Mouse (Mus musculus) MEL (cell line): Measurements from ENCODE around the gene Stk16. TPM values are rescaled to one million over a fixed set of nuclear protein-coding genes. Genes with fewer than 3 reads are reported as not detected.
A peak's percentile ranks its signal among the peaks of the same experiment; 100 is the strongest.

Experiments
- DNase-seq: peaks from one replicate; pipeline ENCODE4 v3.0.0; 2011; ENCODE audit warnings: low read depth, low spot score
- H3K27ac ChIP-seq: 2 replicates; pipeline ENCODE4 v1.5.1; 2012; ENCODE audit warnings: low read depth, mild to moderate bottlenecking, control low read depth, low read length, moderate library complexity; ENCODE audit not compliant: control insufficient read depth
- H3K27me3 ChIP-seq, 2 experiments: fragments of 150-350 bp in 1 of 2; sonication (generic) in 1 of 2; 2 replicates each; pipeline ENCODE4 v1.6.1; 2012; ENCODE audit warnings: low read length in 2 of 2, mild to moderate bottlenecking in 2 of 2, improper control_type of control experiment in 1 of 2, moderate library complexity in 1 of 2; ENCODE audit not compliant: insufficient read depth in 2 of 2, control insufficient read depth in 1 of 2
- H3K36me3 ChIP-seq, 2 experiments: 2 replicates each; pipeline ENCODE4 v1.6.1; 2012 to 2014; ENCODE audit warnings: low read length in 2 of 2, improper control_type of control experiment in 1 of 2, inconsistent platforms in 1 of 2, mild to moderate bottlenecking in 1 of 2; ENCODE audit not compliant: insufficient read depth in 2 of 2, control insufficient read depth in 1 of 2
- H3K4me1 ChIP-seq, 2 experiments: fragments of 150-350 bp in 1 of 2; sonication (generic) in 1 of 2; 2 replicates each; pipeline ENCODE4 v1.6.1; 2012; ENCODE audit warnings: low read length in 2 of 2, improper control_type of control experiment in 1 of 2, mild to moderate bottlenecking in 1 of 2; ENCODE audit not compliant: insufficient read depth in 2 of 2, control insufficient read depth in 1 of 2
- H3K4me3 ChIP-seq, 2 experiments: fragments of 150-350 bp in 1 of 2; sonication (generic) in 1 of 2; 2 replicates each; pipeline ENCODE4 v1.5.1; 2012; ENCODE audit warnings: low read depth in 2 of 2, low read length in 2 of 2, mild to moderate bottlenecking in 2 of 2, moderate library complexity in 2 of 2, control low read depth in 1 of 2, improper control_type of control experiment in 1 of 2; ENCODE audit not compliant: control insufficient read depth in 1 of 2, insufficient read depth in 1 of 2
- H3K79me2 ChIP-seq: 2 replicates; pipeline ENCODE4 v1.6.1; 2012; ENCODE audit warnings: mild to moderate bottlenecking, low read length, moderate library complexity; ENCODE audit not compliant: control insufficient read depth, poor library complexity, insufficient read depth
- H3K9ac ChIP-seq: 2 replicates; pipeline ENCODE4 v1.6.1; 2012; ENCODE audit warnings: low read depth, mild to moderate bottlenecking, control low read depth, low read length, moderate library complexity; ENCODE audit not compliant: control insufficient read depth, poor library complexity, severe bottlenecking
- H3K9me3 ChIP-seq: fragments of 150-350 bp; sonication (generic); replicated peaks from 2 replicates; pipeline ENCODE4 v1.6.1; 2012; ENCODE audit warnings: mild to moderate bottlenecking, low read length, improper control_type of control experiment, moderate library complexity; ENCODE audit not compliant: insufficient read depth
- BHLHE40 ChIP-seq: IDR thresholded peaks from 2 replicates; pipeline ENCODE4 v1.6.1; 2012; ENCODE audit warnings: low read depth, mild to moderate bottlenecking, inconsistent platforms, low read length, improper control_type of control experiment, borderline replicate concordance
- CHD1 ChIP-seq: IDR thresholded peaks from 2 replicates; pipeline ENCODE4 v1.6.1; 2012; ENCODE audit warnings: low read depth, mild to moderate bottlenecking, inconsistent platforms, low read length, improper control_type of control experiment
- CHD2 ChIP-seq: IDR thresholded peaks from 2 replicates; pipeline ENCODE4 v1.6.1; 2011; ENCODE audit warnings: low read length, improper control_type of control experiment
- CTCF ChIP-seq, 3 experiments: IDR thresholded peaks in 2 of 3; conservative IDR thresholded peaks in 1 of 3; 2 replicates each; pipeline ENCODE4 v1.5.1; 2011 to 2012; ENCODE audit warnings: low read length in 3 of 3, low read depth in 2 of 3, mild to moderate bottlenecking in 2 of 3, improper control_type of control experiment in 1 of 3, inconsistent platforms in 1 of 3, mixed read lengths in 1 of 3, moderate library complexity in 1 of 3; ENCODE audit not compliant: control insufficient read depth in 1 of 3, insufficient read depth in 1 of 3, poor library complexity in 1 of 3, severe bottlenecking in 1 of 3
- ELF1 ChIP-seq: IDR thresholded peaks from 2 replicates; pipeline ENCODE4 v1.6.1; 2014; ENCODE audit warnings: low read depth, mild to moderate bottlenecking, inconsistent platforms, low read length, improper control_type of control experiment, moderate library complexity
- EP300 ChIP-seq, 2 experiments: IDR thresholded peaks; 2 replicates each; pipeline ENCODE4 v1.6.1; 2011; ENCODE audit warnings: improper control_type of control experiment in 2 of 2, low read length in 2 of 2, low read depth in 1 of 2, mild to moderate bottlenecking in 1 of 2
- ETS1 ChIP-seq: IDR thresholded peaks from 2 replicates; pipeline ENCODE4 v1.6.1; 2012; ENCODE audit warnings: low read depth, mild to moderate bottlenecking, inconsistent platforms, low read length, improper control_type of control experiment, moderate library complexity
- GABPA ChIP-seq: IDR thresholded peaks from 2 replicates; pipeline ENCODE4 v1.6.1; 2012; ENCODE audit warnings: low read depth, mild to moderate bottlenecking, inconsistent platforms, low read length, improper control_type of control experiment, moderate library complexity
- GATA1 ChIP-seq: IDR thresholded peaks from 2 replicates; pipeline ENCODE4 v1.6.1; 2011; ENCODE audit warnings: low read depth, low read length, improper control_type of control experiment
- HCFC1 ChIP-seq: IDR thresholded peaks from 2 replicates; pipeline ENCODE4 v1.6.1; 2012; ENCODE audit warnings: low read depth, mild to moderate bottlenecking, inconsistent platforms, low read length, improper control_type of control experiment, moderate library complexity
- JUND ChIP-seq: IDR thresholded peaks from 2 replicates; pipeline ENCODE4 v1.6.1; 2011; ENCODE audit warnings: low read depth, mild to moderate bottlenecking, improper control_type of control experiment, low read length
- KAT2A ChIP-seq: conservative IDR thresholded peaks from 2 replicates; pipeline ENCODE4 v1.6.1; 2012; ENCODE audit warnings: low read depth, low read length, improper control_type of control experiment, inconsistent platforms
- MAFK ChIP-seq: IDR thresholded peaks from 2 replicates; pipeline ENCODE4 v1.6.1; 2011; ENCODE audit warnings: low read depth, mild to moderate bottlenecking, low read length, improper control_type of control experiment, borderline replicate concordance
- MAX ChIP-seq: IDR thresholded peaks from 2 replicates; pipeline ENCODE4 v1.6.1; 2011; ENCODE audit warnings: low read length, improper control_type of control experiment
- MAZ ChIP-seq: IDR thresholded peaks from 2 replicates; pipeline ENCODE4 v1.6.1; 2012; ENCODE audit warnings: low read depth, mild to moderate bottlenecking, inconsistent platforms, low read length, improper control_type of control experiment
- MEF2A ChIP-seq: IDR thresholded peaks from 2 replicates; pipeline ENCODE4 v1.6.1; 2014; ENCODE audit warnings: low read depth, mild to moderate bottlenecking, inconsistent platforms, low read length, improper control_type of control experiment; ENCODE audit not compliant: poor library complexity, insufficient replicate concordance, severe bottlenecking; ENCODE audit errors: extremely low read depth
- MXI1 ChIP-seq: IDR thresholded peaks from 2 replicates; pipeline ENCODE4 v1.6.1; 2011; ENCODE audit warnings: mild to moderate bottlenecking, low read depth, low read length, improper control_type of control experiment
- MYC ChIP-seq: IDR thresholded peaks from 2 replicates; pipeline ENCODE4 v1.6.1; 2011; ENCODE audit warnings: low read depth, mild to moderate bottlenecking, low read length, improper control_type of control experiment, moderate library complexity
- NELFE ChIP-seq: IDR thresholded peaks from 2 replicates; pipeline ENCODE4 v1.6.1; 2011; ENCODE audit warnings: low read depth, low read length, improper control_type of control experiment
- NRF1 ChIP-seq: IDR thresholded peaks from 2 replicates; pipeline ENCODE4 v1.6.1; 2014; ENCODE audit warnings: low read depth, mild to moderate bottlenecking, inconsistent platforms, low read length, improper control_type of control experiment, moderate library complexity; ENCODE audit not compliant: poor library complexity, insufficient read depth, severe bottlenecking
- POLR2A ChIP-seq, 2 experiments: IDR thresholded peaks; 2 replicates each; pipeline ENCODE4 v1.6.1; 2011 to 2012; ENCODE audit warnings: low read length in 2 of 2, mild to moderate bottlenecking in 2 of 2, control low read depth in 1 of 2, improper control_type of control experiment in 1 of 2, low read depth in 1 of 2, moderate library complexity in 1 of 2; ENCODE audit not compliant: control insufficient read depth in 1 of 2, insufficient read depth in 1 of 2, poor library complexity in 1 of 2
- POLR2AphosphoS2 ChIP-seq: IDR thresholded peaks from 2 replicates; pipeline ENCODE4 v1.6.1; 2011; ENCODE audit warnings: low read length, improper control_type of control experiment
- POLR2AphosphoS5 ChIP-seq: IDR thresholded peaks from 2 replicates; pipeline ENCODE4 v1.6.1; 2012; ENCODE audit warnings: low read depth, borderline replicate concordance, mild to moderate bottlenecking, inconsistent platforms, low read length, moderate library complexity, mixed read lengths
- RAD21 ChIP-seq: IDR thresholded peaks from 2 replicates; pipeline ENCODE4 v1.6.1; 2011; ENCODE audit warnings: mild to moderate bottlenecking, low read depth, low read length, improper control_type of control experiment
- RCOR1 ChIP-seq: IDR thresholded peaks from 2 replicates; pipeline ENCODE4 v1.6.1; 2012; ENCODE audit warnings: low read depth, mild to moderate bottlenecking, inconsistent platforms, low read length, improper control_type of control experiment
- SIN3A ChIP-seq: IDR thresholded peaks from 2 replicates; pipeline ENCODE4 v1.6.1; 2012; ENCODE audit warnings: low read length, improper control_type of control experiment, inconsistent platforms
- SMC3 ChIP-seq: IDR thresholded peaks from 2 replicates; pipeline ENCODE4 v1.6.1; 2011; ENCODE audit warnings: low read depth, low read length, improper control_type of control experiment
- TAL1 ChIP-seq: IDR thresholded peaks from 2 replicates; pipeline ENCODE4 v1.6.1; 2012; ENCODE audit warnings: mild to moderate bottlenecking, inconsistent platforms, low read length, moderate library complexity, mixed read lengths
- TBP ChIP-seq: IDR thresholded peaks from 2 replicates; pipeline ENCODE4 v1.8.0; 2011; ENCODE audit warnings: low read depth, low read length, improper control_type of control experiment
- TCF12 ChIP-seq: IDR thresholded peaks from 2 replicates; pipeline ENCODE4 v1.6.1; 2014; ENCODE audit warnings: low read depth, mild to moderate bottlenecking, inconsistent platforms, low read length, improper control_type of control experiment, moderate library complexity
- UBTF ChIP-seq: IDR thresholded peaks from 2 replicates; pipeline ENCODE4 v1.6.1; 2012; ENCODE audit warnings: low read depth, mild to moderate bottlenecking, inconsistent platforms, low read length, improper control_type of control experiment, moderate library complexity, borderline replicate concordance; ENCODE audit not compliant: insufficient read depth
- ZC3H11A ChIP-seq: IDR thresholded peaks from 2 replicates; pipeline ENCODE4 v1.6.1; 2012; ENCODE audit warnings: low read depth, mild to moderate bottlenecking, inconsistent platforms, low read length, improper control_type of control experiment
- ZKSCAN1 ChIP-seq: IDR thresholded peaks from 2 replicates; pipeline ENCODE4 v1.6.1; 2012; ENCODE audit warnings: low read depth, mild to moderate bottlenecking, inconsistent platforms, low read length, improper control_type of control experiment, moderate library complexity
- ZMIZ1 ChIP-seq: IDR thresholded peaks from 2 replicates; pipeline ENCODE4 v1.6.1; 2012; ENCODE audit warnings: low read depth, mild to moderate bottlenecking, inconsistent platforms, low read length, improper control_type of control experiment, moderate library complexity
- polyA plus RNA-seq, 2 experiments: library from polyadenylated mRNA; stranded (reverse) in 1 of 2; unstranded in 1 of 2; fragments of >175 nt in 1 of 2; fragments of >200 nt in 1 of 2; gene quantifications; 2 replicates each; pipeline versions ENCODE4 v1.2.1 to v1.2.4; 2012; ENCODE audit warnings: low replicate concordance in 2 of 2, low read depth in 1 of 2; ENCODE audit not compliant: insufficient read length in 2 of 2, insufficient read depth in 1 of 2, missing spikeins in 1 of 2
- total RNA-seq: library from RNA; depleted of rRNA; stranded (reverse); fragments of 300-350 nt; gene quantifications from 2 replicates; pipeline ENCODE4 v1.2.3, GENCODE M21; 2012

Gene Stk16
- total and polyA plus RNA-seq, 3 experiments, result 110 to 154 TPM; not detected in 1

GRCm38 (mm10) chr1:75191622-75192402, 18.8 kb upstream of the Stk16 start, which contains the start of the genes Ankzf1 and Atg9a:
Gene Ankzf1 (plus strand): TSS chr1:75192151.
Gene Atg9a (minus strand): TSS chr1:75192196.
- peaks cover 0 to 31% of the 10 kb centered on the region in 2 experiments; a peak in 2 of 4 replicates for H3K36me3 ChIP-seq
- H3K4me1 ChIP-seq, result peaks cover 3 to 30% of the 10 kb centered on the region in 2 experiments; a peak in 3 of 4 replicates

GRCm38 (mm10) chr1:75192452-75192851, 18.2 kb upstream of the Stk16 start:
- TF ChIP-seq ELF1 (0 out of 2 replicates have a peak, but pooled peaks have one; percentile 52), HCFC1 (peak; percentile 37; the same call in 1 of the 2 replicates), UBTF (no peak), CHD1 (0 out of 2 replicates have a peak, but pooled peaks have one; percentile 58), NELFE (peak; percentile 50; the same call in 1 of the 2 replicates), ZMIZ1 (peak; percentile 41; the same call in 1 of the 2 replicates), RCOR1 (no peak), POLR2A (IDR thresholded peaks at IDR 0.05; ENCODE audit: control insufficient read depth in 1 of 2, insufficient read depth in 1 of 2, low read depth in 1 of 2, low read length in 2 of 2, poor library complexity in 1 of 2) (0 out of 4 replicates have a peak, but pooled peaks of 1 of the 2 experiments have one; percentile 16), ZC3H11A (no peak)
- DNase-seq, result peak; percentile 81
- Histone ChIP-seq H3K36me3 (peaks cover 0 to 25% of the 10 kb centered on the region in 2 experiments; a peak in 2 of 4 replicates), H3K4me3 (peak overlapping the region; percentile 86 to 96), H3K79me2 (peaks cover 9% of the 10 kb centered on the region), H3K9ac (peak overlapping the region; percentile 84), H3K27me3 (no peaks in the 10 kb centered on the region), H3K4me1 (peaks cover under 1 to 25% of the 10 kb centered on the region in 2 experiments; a peak in 3 of 4 replicates), H3K27ac (peak overlapping the region; percentile 80), H3K9me3 (no peaks in the 10 kb centered on the region)

More at GRCm38 (mm10) chr1:75191622-75192402, 18.8 kb upstream of the Stk16 start, which contains the start of the genes Ankzf1 and Atg9a:
- Histone ChIP-seq H3K79me2 (peaks cover 9% of the 10 kb centered on the region), H3K27me3 (no peaks in the 10 kb centered on the region)
- TF ChIP-seq RAD21 (no peak), ZKSCAN1 (no peak), TAL1 (no peak), GATA1 (no peak), NRF1 (peak; percentile 44; the same call in 1 of the 2 replicates), ETS1 (0 out of 2 replicates have a peak, but pooled peaks have one; percentile 46), HCFC1 (peak; percentile 86), MAFK (no peak), MEF2A (no peak), KAT2A (no peak; the same call in 1 of the 2 replicates), MYC (peak; percentile 48; the same call in 1 of the 2 replicates), ZC3H11A (no peak), POLR2AphosphoS2 (peak; percentile 56; the same call in 1 of the 2 replicates), MAX (peak; percentile 70; the same call in 1 of the 2 replicates), BHLHE40 (no peak), TBP (peak; percentile 63), CTCF (IDR thresholded peaks at IDR 0.05 in 2 of 3, conservative IDR thresholded peaks at IDR 0.05 in 1 of 3; ENCODE audit: control insufficient read depth in 1 of 3, insufficient read depth in 1 of 3, low read depth in 2 of 3, low read length in 3 of 3, poor library complexity in 1 of 3, severe bottlenecking in 1 of 3) (0 out of 6 replicates have a peak, but pooled peaks of 1 of the 3 experiments have one; percentile 5), UBTF (no peak), ZMIZ1 (peak; percentile 15; the same call in 1 of the 2 replicates), TCF12 (peak; percentile 59), CHD2 (peak; percentile 47), ELF1 (0 out of 2 replicates have a peak, but pooled peaks have one; percentile 27), EP300 (IDR thresholded peaks at IDR 0.05; ENCODE audit: low read depth in 1 of 2, low read length in 2 of 2) (no peak), POLR2A (IDR thresholded peaks at IDR 0.05; ENCODE audit: control insufficient read depth in 1 of 2, insufficient read depth in 1 of 2, low read depth in 1 of 2, low read length in 2 of 2, poor library complexity in 1 of 2) (peak; percentile 50 to 78; a peak in 3 of 4 replicates), MAZ (no peak; the same call in 1 of the 2 replicates), MXI1 (peak; percentile 96), CHD1 (no peak), JUND (no peak), GABPA (no peak), SMC3 (no peak), SIN3A (peak; percentile 96), RCOR1 (no peak), POLR2AphosphoS5 (no peak), NELFE (peak; percentile 72)
- TF ChIP-seq, all 39 proteins: peak for 16
- Histone ChIP-seq H3K9me3 (no peaks in the 10 kb centered on the region), H3K4me3 (peak within 1 kb of the TSS; percentile 95 to 96), H3K9ac (peak within 1 kb of the TSS; percentile 96), H3K27ac (peak within 1 kb of the TSS; percentile 80)
- DNase-seq, result peak; percentile 99
